Mouse (Mus musculus): Measurements from ENCODE around the gene Myo16. TPM values are rescaled to one million over a fixed set of nuclear protein-coding genes. Genes with fewer than 3 reads are reported as not detected.

Gene Myo16
- polyA plus RNA-seq, 1 experiment: not detected

DNA sequence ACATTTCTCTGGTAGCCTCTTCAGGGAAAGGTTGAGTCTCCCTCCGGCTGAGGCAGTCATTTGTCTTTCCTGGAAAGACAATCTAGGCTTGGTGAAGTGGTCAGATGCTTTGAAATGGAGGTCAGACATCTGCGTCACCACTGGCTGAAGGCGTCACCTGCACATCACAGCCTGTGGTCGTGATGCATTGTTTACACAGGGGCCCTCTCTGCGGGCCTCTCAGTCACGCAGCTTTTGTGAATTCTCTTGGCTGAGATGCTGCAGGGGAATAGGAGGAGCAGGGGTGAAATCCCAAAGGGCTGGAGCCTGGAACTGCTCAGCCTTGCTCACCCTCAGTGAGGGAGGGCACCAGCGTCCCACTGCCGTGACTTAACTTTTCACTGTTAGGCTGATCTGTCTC lies 346.1 kb downstream of the Myo16 start:
- Histone ChIP-seq H3K36me3 (replicated peaks; ENCODE audit: low read length) (no peaks in the 10 kb centered on the region), H3K27me3 (replicated peaks) (no peaks in the 10 kb centered on the region), H3K9me3 (peaks cover 10% of the 10 kb centered on the region), H3K4me1 (no peaks in the 10 kb centered on the region), H3K4me3 (replicated peaks) (no peak overlapping the region)
- TF ChIP-seq FLI1 (IDR thresholded peaks at IDR 0.05; ENCODE audit: low read length) (no peak), GATA1 (IDR thresholded peaks at IDR 0.05; ENCODE audit: borderline replicate concordance, low read length) (no peak)

GRCm38 (mm10) chr8:10500465-10500864 lies 346.8 kb downstream of the Myo16 start:
- no peaks in the 10 kb centered on the region for H3K4me1 ChIP-seq
- no peak for TF ChIP-seq GATA1 (IDR thresholded peaks at IDR 0.05; ENCODE audit: borderline replicate concordance, low read length)
- no peak for TF ChIP-seq FLI1 (IDR thresholded peaks at IDR 0.05; ENCODE audit: low read length)
- H3K27me3 ChIP-seq (replicated peaks): no peaks in the 10 kb centered on the region
- H3K9me3 ChIP-seq: peaks cover 10% of the 10 kb centered on the region
- no peak overlapping the region for H3K4me3 ChIP-seq (replicated peaks)
- H3K36me3 ChIP-seq (replicated peaks; ENCODE audit: low read length): no peaks in the 10 kb centered on the region

DNA sequence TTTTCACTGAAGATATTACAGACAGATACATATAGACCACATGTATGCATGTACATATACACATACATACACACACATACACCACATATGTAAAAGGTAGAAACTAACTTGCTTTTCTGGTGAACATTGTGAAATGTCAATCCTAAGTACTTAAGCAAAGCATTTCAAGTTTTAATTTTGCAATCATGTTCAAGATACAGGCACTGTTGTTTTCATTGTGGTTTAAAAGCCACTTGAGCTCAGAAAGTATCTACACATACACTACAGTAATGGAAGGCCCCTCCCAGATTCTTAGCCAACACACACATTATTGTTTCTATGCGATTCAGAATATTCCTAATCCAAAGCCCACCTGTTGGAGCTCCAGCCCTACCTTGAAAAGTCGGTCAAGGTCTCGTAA lies 348.0 kb downstream of the Myo16 start:
- TF ChIP-seq GATA1 (IDR thresholded peaks at IDR 0.05; ENCODE audit: borderline replicate concordance, low read length) (no peak), FLI1 (IDR thresholded peaks at IDR 0.05; ENCODE audit: low read length) (no peak)
- 0 out of 2 replicates have a peak, but pooled peaks cover under 1% of the 10 kb centered on the region for H3K9me3 ChIP-seq
- peaks cover under 1% of the 10 kb centered on the region for H3K27me3 ChIP-seq (replicated peaks)
- H3K4me3 ChIP-seq (replicated peaks): no peak overlapping the region
- H3K36me3 ChIP-seq (replicated peaks; ENCODE audit: low read length): no peaks in the 10 kb centered on the region
- no peaks in the 10 kb centered on the region for H3K4me1 ChIP-seq

DNA sequence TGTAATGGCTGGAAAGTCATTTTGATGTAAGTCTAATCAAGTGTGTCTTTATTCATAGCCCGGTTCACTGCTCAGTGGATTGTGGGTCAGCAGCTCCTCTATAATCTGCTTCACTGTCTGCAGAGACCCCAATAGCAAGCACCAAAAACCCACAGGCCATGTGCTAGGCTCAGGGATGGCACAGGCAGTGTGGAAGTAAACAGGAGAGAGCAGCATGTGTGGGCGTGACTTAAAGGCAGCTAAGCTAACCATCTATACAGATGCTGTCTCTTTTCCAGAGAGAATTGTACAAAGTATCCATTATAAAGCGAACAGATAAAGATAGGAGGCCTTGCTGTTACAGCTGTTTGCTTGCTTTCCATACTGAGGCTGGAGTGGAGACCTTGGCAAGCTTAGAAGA lies 358.4 kb downstream of the Myo16 start:
- Histone ChIP-seq H3K4me1 (no peaks in the 10 kb centered on the region), H3K9me3 (no peaks in the 10 kb centered on the region), H3K4me3 (replicated peaks) (no peak overlapping the region), H3K36me3 (replicated peaks; ENCODE audit: low read length) (no peaks in the 10 kb centered on the region), H3K27me3 (replicated peaks) (no peaks in the 10 kb centered on the region)
- TF ChIP-seq FLI1 (IDR thresholded peaks at IDR 0.05; ENCODE audit: low read length): no peak
- TF ChIP-seq GATA1 (IDR thresholded peaks at IDR 0.05; ENCODE audit: borderline replicate concordance, low read length): no peak

DNA sequence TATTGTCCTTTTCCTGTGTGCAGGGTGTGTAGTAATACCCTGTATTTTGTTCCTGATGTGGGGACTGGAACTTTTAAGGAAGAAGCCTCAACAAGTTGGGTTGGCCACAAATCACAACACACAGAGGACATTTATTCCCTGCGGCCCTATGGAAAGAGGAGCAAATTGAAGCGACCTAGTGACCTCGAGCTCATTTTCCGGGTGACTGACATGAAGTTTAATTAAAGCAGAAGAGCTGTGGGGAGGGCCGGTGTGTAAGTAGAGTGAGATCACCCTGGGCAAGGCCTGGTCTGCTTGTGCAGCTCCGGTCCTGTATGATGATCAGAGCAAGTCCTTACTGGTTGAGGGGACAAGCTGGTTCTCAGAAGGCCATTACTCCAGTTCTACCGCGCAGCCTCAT lies 363.7 kb downstream of the Myo16 start:
- no peaks in the 10 kb centered on the region for H3K9me3 ChIP-seq
- H3K4me3 ChIP-seq (replicated peaks): no peak overlapping the region
- no peaks in the 10 kb centered on the region for H3K4me1 ChIP-seq
- no peak for TF ChIP-seq GATA1 (IDR thresholded peaks at IDR 0.05; ENCODE audit: borderline replicate concordance, low read length)
- no peak for TF ChIP-seq FLI1 (IDR thresholded peaks at IDR 0.05; ENCODE audit: low read length)
- H3K36me3 ChIP-seq (replicated peaks; ENCODE audit: low read length): no peaks in the 10 kb centered on the region
- no peaks in the 10 kb centered on the region for H3K27me3 ChIP-seq (replicated peaks)

- H3K27me3 ChIP-seq (replicated peaks): no peaks in the 10 kb centered on the region
Observed at GRCm38 (mm10) chr8:10519276-10519675, 365.6 kb downstream of the Myo16 start.

DNA sequence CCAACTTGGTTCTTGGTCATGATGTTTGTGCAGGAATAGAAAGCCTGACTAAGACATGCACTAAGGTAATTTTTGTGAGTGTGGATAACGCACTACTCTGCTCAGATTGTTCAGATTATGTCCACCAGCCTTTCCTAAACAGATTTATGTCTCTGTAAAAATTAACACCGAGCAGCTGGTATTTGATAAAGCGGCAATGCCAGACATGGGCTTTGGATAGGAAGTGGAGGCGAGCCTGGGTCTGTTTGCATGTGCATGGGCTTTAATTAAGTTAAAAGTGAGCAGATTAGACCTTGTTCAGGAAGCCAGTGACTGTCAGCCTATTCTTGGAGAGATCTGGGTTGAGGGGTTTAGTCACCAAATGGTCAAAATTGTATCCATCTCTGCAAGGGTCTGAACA lies 367.8 kb downstream of the Myo16 start:
- no peaks in the 10 kb centered on the region for H3K9me3 ChIP-seq
- H3K4me1 ChIP-seq: no peaks in the 10 kb centered on the region
- H3K36me3 ChIP-seq (replicated peaks; ENCODE audit: low read length): no peaks in the 10 kb centered on the region
- H3K27me3 ChIP-seq (replicated peaks): no peaks in the 10 kb centered on the region
- no peak overlapping the region for H3K4me3 ChIP-seq (replicated peaks)
- TF ChIP-seq FLI1 (IDR thresholded peaks at IDR 0.05; ENCODE audit: low read length) (no peak), GATA1 (IDR thresholded peaks at IDR 0.05; ENCODE audit: borderline replicate concordance, low read length) (no peak)

More at GRCm38 (mm10) chr8:10519276-10519675, 365.6 kb downstream of the Myo16 start:
- Histone ChIP-seq H3K9me3 (no peaks in the 10 kb centered on the region), H3K36me3 (replicated peaks; ENCODE audit: low read length) (no peaks in the 10 kb centered on the region), H3K4me1 (no peaks in the 10 kb centered on the region), H3K4me3 (replicated peaks) (no peak overlapping the region)
- TF ChIP-seq FLI1 (IDR thresholded peaks at IDR 0.05; ENCODE audit: low read length) (no peak), GATA1 (IDR thresholded peaks at IDR 0.05; ENCODE audit: borderline replicate concordance, low read length) (no peak)

DNA sequence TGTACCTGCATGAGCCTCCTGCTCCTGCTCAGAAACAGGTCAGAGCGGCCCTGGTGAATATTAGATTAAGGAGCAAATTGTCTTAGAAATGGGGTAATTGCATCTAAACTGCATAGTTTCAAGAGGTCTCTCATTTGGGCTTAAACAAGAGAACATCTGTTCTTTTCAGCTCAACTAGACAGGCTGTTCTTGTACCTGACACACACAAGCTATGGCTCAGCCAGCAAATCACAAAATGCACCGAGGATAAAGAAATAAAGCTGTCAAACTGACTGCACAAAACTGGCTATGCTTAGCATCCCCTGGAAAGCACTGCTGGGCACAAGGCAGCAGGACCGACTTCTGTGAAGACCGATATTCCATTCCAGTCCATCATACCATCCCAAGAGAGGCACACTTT lies 372.0 kb downstream of the Myo16 start:
- Histone ChIP-seq H3K9me3 (no peaks in the 10 kb centered on the region; the same call in 1 of the 2 replicates), H3K27me3 (replicated peaks) (no peaks in the 10 kb centered on the region), H3K4me3 (replicated peaks) (no peak overlapping the region), H3K4me1 (no peaks in the 10 kb centered on the region), H3K36me3 (replicated peaks; ENCODE audit: low read length) (no peaks in the 10 kb centered on the region)
- no peak for TF ChIP-seq GATA1 (IDR thresholded peaks at IDR 0.05; ENCODE audit: borderline replicate concordance, low read length)

- Histone ChIP-seq H3K9me3 (no peaks in the 10 kb centered on the region; the same call in 1 of the 2 replicates), H3K27me3 (replicated peaks) (no peaks in the 10 kb centered on the region), H3K4me3 (replicated peaks) (no peak overlapping the region), H3K4me1 (no peaks in the 10 kb centered on the region), H3K36me3 (replicated peaks; ENCODE audit: low read length) (no peaks in the 10 kb centered on the region)
- TF ChIP-seq FLI1 (IDR thresholded peaks at IDR 0.05; ENCODE audit: low read length) (no peak), GATA1 (IDR thresholded peaks at IDR 0.05; ENCODE audit: borderline replicate concordance, low read length) (no peak)
Observed at GRCm38 (mm10) chr8:10526616-10527015, 372.9 kb downstream of the Myo16 start.

GRCm38 (mm10) chr8:10534619-10535286 lies 381.0 kb downstream of the Myo16 start:
- Histone ChIP-seq H3K36me3 (replicated peaks; ENCODE audit: low read length) (no peaks in the 10 kb centered on the region), H3K27me3 (replicated peaks) (peaks cover 13% of the 10 kb centered on the region), H3K4me3 (replicated peaks) (no peak overlapping the region), H3K4me1 (no peaks in the 10 kb centered on the region), H3K9me3 (no peaks in the 10 kb centered on the region)
- TF ChIP-seq GATA1 (IDR thresholded peaks at IDR 0.05; ENCODE audit: borderline replicate concordance, low read length) (no peak), FLI1 (IDR thresholded peaks at IDR 0.05; ENCODE audit: low read length) (no peak)

Data from megakaryocyte, embryonic 14.5 days (primary cell).